Mouse (Mus musculus) right cerebral cortex, postnatal 10 days (tissue): ENCODE measurements around the gene Fam198b.
"Not testable (repeated sequence)": the region's sequence is repeated elsewhere in the genome, so short reads cannot be mapped to it uniquely, and the experiment has no call there.

Experiments
- DNase-seq, 2 experiments: peaks; one replicate each; pipeline ENCODE4 v3.0.0; 2021; ENCODE audit warnings: low spot score in 2 of 2

The Fam198b gene

GRCm38 (mm10) chr3:79925950-79926697, 41.8 kb downstream of the Fam198b start:
- DNase-seq, result no peak

DNA sequence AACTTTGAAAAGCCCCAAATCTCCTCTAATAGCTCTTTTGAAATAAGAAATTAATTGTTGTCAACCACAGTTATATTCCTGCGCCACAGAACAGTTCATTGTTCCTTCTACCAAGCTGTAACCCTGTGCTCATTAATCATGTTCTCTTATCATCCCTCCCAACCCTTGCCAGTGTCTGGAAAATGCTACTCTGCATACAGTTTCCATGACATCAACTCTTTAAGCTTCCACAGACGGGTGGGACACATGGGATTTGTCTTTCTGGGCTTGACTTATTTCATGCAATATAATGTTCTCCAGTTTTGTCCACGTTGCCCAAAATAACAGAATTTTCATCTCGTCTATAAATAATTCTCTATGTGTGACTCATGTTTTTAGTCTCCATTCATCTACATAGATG, 42.7 kb downstream of the Fam198b start:
- no peak for DNase-seq

- no peak for DNase-seq
Measured at GRCm38 (mm10) chr3:79928409-79928808, 44.1 kb downstream of the Fam198b start.

DNA sequence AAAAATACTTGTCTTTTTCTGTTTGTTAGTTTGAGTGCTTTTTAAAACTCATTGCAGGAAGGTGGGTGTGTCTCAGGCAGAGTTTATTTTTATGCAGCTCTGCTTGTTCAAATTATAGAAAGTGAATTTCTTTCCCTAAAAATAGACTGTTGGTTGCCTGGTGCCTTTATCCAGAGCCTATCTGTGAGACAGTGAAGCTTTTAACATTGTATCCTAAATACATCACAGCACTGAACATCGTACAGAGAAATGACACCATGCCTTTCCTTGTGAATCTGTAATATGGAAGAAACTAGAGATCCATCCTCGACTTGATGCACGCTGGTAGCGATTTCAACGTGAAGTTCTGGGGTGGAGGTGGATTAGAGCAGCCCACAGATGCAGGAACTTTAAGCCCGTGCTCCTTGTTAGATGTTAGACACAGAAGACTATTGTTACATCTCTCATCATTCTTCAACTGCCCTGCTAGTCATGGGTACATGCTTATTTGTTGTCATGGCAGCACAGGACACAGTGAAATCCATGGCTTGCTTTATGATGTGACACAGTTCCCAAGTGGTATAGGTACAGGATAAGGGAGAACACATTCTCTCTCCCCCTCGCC, 45.9 kb downstream of the Fam198b start:
- peak; percentile 30 to 51 for DNase-seq

- DNase-seq, result no peak
Measured at GRCm38 (mm10) chr3:79936213-79936612, 51.9 kb downstream of the Fam198b start.

GRCm38 (mm10) chr3:79936730-79937447, 52.6 kb downstream of the Fam198b start:
- DNase-seq, result no peak

GRCm38 (mm10) chr3:79947736-79948135, 63.4 kb downstream of the Fam198b start:
- no peak for DNase-seq

- DNase-seq, result no peak
Measured at GRCm38 (mm10) chr3:79948151-79948550, 63.8 kb downstream of the Fam198b start.

DNA sequence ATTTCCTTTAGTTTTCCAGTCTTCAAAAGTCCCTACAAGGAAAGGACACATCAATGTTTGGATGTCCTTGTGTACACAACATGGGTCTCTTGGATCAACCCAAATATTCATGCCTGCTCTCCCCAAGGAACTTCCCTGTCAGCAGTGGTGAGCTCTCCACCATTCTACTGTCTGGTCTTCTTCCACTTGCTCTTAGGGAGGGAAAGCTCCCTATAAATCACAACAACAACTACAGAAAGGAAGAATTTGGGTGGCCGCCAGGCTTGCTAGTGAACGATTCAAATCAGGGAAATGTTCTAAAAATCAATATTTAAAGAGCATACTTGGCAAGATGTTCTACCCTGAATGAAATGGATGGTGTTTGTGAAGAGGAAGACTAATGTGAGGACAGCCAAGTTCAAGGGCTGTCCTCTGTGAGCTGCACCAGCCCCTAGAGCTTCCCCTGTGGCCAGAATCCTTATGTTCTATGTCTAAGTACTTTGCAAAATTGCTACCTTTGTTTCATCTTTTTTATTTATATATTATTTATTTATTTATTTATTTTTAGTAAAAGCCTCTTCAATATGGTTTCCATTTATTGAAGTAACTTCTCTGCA, 68.9 kb downstream of the Fam198b start:
- DNase-seq, result peak in 1 of 2 experiments; percentile 34

DNA sequence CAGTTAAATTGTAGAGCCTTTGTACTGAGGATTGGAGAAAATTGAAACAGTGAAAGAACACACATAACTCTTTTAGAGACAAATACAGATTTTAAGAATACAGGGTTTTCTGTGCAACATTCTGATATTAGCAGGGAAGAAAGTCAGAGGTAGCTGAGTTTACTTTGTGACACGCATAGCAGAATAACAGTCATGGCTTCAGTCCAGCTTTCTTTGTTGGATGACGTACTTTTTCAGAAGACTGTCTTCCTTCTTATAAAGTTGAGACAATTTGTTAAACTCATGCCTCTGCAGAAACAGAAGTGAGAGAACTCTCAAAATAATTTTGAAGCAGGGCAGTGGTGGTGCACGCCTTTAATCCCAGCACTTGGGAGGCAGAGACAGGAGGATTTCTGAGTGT, 70.9 kb downstream of the Fam198b start:
- DNase-seq, result no peak

DNA sequence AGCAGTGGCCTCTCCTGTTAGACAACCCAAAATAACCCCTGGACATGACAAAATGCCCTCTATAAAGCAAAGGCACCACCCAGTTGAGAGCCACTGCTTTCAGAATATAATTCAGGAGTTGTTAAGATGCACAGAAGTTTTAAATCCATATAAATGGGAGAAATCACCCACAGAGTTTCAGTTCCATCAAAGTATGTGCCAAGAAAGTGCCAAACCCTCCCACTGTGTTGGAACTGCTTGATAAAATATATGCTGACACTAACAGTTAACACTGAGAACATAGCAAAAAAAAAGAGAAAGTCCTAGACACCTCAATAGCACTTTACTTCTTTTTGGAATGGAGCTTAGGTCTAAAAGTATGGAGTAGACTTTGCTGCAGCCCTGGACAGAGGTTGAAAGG, 72.5 kb downstream of the Fam198b start:
- DNase-seq, result no peak

GRCm38 (mm10) chr3:79957752-79958151, 73.4 kb downstream of the Fam198b start:
- DNase-seq, result no peak

DNA sequence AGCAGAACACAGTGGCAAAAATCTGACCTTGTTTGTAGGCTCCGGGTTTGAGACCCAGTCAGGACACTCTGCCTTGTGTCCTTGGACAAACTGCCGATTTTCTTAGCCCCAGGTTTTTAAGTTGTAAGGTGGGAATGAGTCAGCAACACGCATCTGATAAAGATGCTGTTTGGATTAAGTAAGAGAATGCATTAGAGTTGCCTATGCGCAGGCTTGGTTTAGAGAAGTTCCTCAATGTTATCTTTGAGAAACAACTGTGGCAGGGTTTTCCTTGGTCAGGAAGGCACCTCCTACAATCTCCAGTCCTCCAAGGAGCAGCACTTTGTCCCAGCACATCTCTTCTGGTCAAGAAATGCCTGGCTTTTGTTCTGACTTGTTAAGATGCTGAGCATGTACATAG, 82.4 kb downstream of the Fam198b start:
- no peak for DNase-seq

- no peak for DNase-seq
Measured at GRCm38 (mm10) chr3:79967346-79967745, 83.0 kb downstream of the Fam198b start.

DNA sequence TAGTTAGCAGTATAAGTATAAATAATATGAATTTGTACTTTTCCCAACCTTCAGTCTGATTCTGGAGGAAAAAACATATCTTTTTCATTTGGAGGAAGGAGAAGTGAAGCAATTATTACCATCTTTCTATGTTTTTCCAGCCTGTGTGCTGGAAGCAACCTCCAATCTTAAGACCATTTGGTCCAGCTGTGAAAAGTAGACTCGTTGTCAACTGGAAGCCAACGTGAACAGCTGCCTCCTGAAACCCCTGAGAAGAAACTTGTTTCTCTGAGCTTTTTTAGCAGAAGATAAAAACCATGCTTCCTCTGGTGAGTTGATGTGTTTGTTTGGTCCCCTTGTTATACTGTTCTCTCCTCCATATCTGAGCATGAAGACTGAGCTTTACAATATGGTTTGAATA, 84.1 kb downstream of the Fam198b start:
- no peak for DNase-seq

GRCm38 (mm10) chr3:79969536-79969935, 85.2 kb downstream of the Fam198b start:
- DNase-seq, result not testable (repeated sequence)

GRCm38 (mm10) chr3:79970070-79970469, 85.7 kb downstream of the Fam198b start:
- no peak for DNase-seq

GRCm38 (mm10) chr3:79970498-79970897, 86.2 kb downstream of the Fam198b start:
- no peak for DNase-seq

- no peak for DNase-seq
Measured at GRCm38 (mm10) chr3:79971542-79971941, 87.2 kb downstream of the Fam198b start.

DNA sequence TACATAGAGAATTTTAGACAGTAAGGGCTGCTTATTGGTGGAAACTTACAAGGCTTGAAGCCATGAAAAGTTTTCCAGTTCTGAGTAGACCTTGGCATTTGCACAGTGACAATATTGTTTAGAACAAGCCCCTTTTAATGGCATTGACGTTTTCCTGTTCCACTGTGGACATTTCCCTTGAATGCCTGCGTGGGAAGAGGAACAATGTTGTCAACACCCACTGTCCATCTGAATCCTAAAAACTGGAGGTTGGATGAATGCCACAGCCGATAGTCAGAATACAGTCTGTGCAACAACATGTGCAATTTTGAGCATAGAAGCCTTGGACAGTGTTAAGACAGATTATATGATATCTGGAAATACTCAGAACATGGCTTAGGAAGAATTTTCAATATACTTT, 92.5 kb downstream of the Fam198b start:
- peak; percentile 36 to 52 for DNase-seq

DNA sequence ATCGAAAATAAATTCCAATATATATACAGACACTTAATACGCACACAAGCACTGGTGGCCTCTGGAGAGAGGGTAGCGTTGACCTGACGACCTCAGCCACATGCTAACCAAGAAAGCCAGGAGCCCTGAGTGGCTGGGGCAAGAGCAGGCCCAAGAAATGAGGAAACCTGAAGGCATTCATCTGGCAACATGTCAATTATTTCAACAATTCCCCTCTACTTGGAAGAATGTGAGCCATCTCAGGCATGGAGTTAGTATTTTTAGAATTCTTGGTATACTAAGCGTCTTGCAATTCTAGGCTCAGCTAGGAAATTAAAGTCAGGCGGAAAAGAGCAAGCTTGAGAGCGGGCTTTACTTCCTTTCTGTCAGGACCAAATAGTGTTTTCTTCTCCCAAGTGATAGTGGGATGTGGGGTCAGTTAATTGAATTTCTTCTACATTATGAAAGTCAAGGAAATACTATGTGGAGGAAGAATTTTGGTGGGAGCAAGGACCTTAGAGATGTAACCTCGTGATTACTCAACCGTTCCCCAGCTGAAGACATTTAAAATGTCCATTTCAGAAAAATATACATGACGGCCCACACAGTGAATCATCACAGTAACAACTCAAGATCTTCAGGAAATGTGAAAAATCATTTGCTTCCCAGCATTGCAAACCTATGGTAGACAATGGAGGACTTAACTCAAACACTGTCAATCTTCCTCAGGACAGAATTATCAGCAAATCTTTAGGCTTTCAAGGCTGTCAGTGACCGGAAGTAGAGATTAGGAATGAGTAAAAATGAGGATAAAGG, 93.5 kb downstream of the Fam198b start:
- DNase-seq, result no peak

- no peak for DNase-seq
Measured at GRCm38 (mm10) chr3:79980714-79981113, 96.4 kb downstream of the Fam198b start.
